Mouse (Mus musculus): ENCODE measurements around the gene Gnaz.

Gene Gnaz

GRCm38 (mm10) chr10:75061341-75062188 lies 94.6 kb downstream of the Gnaz start:
- DNase-seq (ENCODE audit: low read depth, low spot score): no peak

DNA sequence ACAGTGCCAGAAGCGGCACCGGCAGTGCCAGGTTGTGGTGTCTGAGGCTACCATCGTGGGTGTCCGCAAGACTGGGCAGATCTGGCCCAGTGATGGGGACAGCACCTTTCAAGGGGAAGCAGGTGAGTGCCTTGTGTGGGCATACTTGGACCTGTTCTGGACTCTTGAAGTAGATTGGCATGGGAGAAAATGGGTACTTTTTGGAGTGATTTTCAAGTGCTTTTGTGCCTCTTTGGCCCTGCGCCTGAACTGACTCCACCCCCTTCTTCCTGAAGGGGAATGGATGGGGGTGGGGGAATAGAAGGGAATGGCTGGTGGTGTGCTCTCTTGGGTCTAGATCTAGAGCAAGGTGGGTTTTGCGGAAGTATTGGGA lies 95.2 kb downstream of the Gnaz start:
- DNase-seq (ENCODE audit: low read depth, low spot score): no peak

DNA sequence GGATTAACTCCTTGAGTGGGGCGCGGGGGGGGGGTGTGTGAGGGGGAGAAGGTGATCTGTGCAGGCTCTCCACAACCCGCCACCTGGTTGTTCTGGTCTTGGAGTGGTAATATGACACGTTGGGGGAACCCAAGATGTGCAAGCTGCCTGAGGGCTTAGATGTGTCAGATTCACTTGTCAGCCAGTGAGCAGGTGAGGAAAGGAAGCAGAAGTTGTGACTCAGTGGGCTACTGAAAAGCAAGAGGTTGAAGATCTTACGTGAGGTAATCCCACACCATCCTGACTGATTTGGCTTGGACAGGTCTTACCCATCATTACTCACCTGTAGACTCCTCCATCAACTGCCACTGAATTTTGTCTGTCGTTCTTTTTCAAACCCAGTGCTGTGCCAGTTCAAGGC lies 95.6 kb downstream of the Gnaz start:
- DNase-seq (ENCODE audit: low read depth, low spot score): no peak

DNA sequence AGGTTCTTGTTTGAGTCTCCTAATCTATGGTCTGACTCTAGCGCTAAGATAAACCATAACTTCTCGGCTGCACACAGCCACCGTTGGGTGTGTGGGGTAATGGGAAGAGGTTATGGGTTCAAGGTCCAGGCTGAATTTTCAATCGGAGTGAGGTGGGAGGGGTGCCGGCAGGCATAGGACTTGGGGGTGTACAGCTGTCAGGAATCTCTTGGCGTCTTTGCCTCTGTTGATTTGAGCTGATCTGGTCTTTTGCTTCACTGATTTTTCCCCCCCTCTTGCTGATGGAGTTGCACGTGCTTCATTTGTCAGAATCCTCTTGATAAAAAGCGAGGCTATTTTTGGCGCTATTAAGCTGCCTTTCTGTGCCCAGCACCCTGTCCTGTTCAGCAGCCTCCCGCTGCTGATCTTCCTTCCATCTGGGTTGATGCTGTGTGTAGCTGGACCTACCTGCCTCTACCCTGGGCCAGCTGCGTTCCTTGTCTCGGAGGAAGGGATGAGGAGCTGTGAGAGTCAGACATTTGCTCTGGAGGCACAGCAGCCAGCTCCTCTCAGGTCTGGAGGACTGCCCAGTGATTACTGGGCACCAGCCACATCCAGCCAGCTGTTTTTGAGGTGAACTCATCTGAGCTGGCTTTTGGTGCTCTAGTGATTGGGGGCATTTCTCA lies 96.5 kb downstream of the Gnaz start:
- no peak for DNase-seq (ENCODE audit: low read depth, low spot score)

GRCm38 (mm10) chr10:75065691-75066090 lies 98.7 kb downstream of the Gnaz start:
- peak; percentile 25 for DNase-seq (ENCODE audit: low read depth, low spot score)

Data from ES-CJ7 (cell line).